Mouse (Mus musculus): ENCODE data around the gene Lmna.
A peak's percentile ranks its signal among the peaks of the same experiment; 100 is the strongest.

The Lmna gene

DNA sequence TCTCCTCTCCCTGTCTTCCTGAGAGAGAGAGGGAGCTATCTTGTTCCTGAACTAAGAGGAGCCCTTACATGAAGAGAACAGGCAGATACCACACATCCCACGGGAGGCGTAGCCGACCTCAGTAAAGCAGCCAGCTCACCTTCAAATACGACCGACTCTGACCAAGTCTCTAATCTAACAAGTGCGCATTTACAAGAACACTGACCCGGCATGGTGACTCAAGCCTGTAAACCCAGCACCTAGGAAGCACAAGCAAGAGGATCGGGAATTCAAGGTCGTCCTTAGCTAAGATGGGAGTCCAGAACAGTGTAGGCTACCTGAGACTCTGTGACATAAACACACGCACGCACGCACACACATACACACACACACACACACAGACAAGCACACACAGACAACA, 67.3 kb downstream of the Lmna start:
- no peak for DNase-seq

- DNase-seq, result peak; percentile 38
Observed at GRCm38 (mm10) chr3:88440500-88441381, 69.0 kb downstream of the Lmna start.

DNA sequence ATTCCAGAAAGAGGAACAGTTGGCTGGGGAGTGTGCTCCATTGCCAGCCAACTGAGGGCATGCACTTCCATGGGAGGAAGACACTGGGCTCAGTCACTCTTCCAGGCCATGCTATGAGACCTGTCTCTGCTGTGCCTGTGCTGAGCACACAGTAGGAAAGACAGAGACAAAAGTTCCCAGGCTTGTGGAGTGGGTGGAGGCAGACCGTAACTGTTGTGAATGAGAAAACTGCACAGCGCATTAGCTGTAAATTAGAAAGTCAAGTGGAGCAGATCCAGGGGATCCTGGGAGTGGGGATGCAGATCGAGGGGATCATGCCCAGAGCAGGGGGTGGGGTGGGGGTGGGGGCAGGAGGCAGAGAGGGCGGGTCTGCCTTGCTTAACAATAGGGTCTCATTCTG, 70.2 kb downstream of the Lmna start:
- DNase-seq, result no peak

DNA sequence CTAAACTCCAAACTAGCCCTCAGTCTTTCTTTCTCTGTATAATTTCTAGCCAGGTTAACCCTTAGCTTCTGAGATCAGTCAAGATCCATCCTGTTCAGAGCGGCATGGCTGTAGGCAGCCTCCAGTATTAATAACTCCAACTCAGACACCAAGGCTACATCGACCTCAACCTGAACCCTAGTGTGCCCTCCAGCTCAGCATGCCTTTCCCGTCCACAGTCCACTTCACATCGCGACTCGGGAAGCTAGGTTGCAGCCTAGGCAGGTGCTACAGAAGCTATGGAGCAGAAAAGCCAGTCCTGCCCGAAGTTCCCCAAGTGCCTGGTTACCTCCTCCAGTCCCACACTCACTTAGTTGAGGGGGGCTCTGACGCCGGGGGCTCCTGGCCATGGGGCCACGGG, 72.3 kb downstream of the Lmna start:
- no peak for DNase-seq

DNA sequence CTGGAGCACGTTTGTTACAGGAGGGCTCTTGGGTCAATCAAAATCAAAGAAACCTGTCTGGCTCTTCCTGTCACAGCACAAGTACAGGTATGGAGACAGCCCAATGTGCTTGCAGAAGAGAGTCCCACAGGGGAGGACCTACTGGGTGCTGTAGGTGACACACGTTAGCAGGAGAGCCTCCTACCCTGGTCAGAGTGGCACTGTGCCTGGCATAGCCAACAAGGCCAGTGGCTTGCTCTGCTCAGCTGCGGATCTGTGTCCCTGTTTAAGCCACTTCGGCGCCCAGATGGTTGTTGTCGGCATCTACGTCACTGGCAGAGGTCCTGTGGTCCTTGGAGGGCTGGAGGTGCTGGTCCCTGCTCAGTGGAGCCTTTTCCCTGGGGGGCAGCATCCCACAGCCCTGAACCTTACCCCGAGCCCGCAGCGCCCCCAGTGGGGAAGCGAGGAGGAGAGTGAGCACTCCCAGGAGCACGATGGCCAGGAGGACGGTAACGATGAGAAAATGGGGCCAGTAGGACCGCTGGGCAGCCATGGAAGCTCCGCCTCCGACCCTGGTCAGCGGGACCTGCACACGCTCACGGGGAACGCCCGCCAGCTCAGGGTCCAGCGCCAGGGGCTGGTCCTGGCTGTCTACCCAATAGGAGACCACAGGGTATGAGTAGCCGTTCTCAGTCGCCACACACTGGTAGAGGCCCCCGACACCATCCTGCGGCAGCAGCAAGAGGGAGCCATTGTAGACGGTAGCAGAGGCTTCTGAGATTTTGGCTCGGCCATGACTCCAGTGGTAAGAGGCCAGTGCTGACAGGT, 73.2 kb downstream of the Lmna start:
- DNase-seq, result peak; percentile 63

GRCm38 (mm10) chr3:88435515-88435914, 74.2 kb downstream of the Lmna start:
- DNase-seq, result no peak
